Mouse (Mus musculus) natural killer cell, adult 2 months (primary cell): ENCODE results near the gene Hspbap1.
A peak's percentile ranks its signal among the peaks of the same experiment; 100 is the strongest.

Experiments used
- DNase-seq, 2 experiments: peaks; one replicate each; pipeline ENCODE4 v3.0.0; 2022; ENCODE audit warnings: low spot score in 2 of 2

The Hspbap1 gene

GRCm38 (mm10) chr16:35769878-35770657 is at the start of gene Hspbap1:
Hspbap1 (plus strand) TSS chr16:35770375.
- peak; percentile 83 to 89 for DNase-seq

GRCm38 (mm10) chr16:35724561-35724960 is 45.6 kb upstream of the Hspbap1 start:
- DNase-seq, result no peak

- DNase-seq, result no peak
Measured at GRCm38 (mm10) chr16:35726601-35727000, 43.6 kb upstream of the Hspbap1 start.

- no peak for DNase-seq
Measured at GRCm38 (mm10) chr16:35729151-35729738, 40.9 kb upstream of the Hspbap1 start.

GRCm38 (mm10) chr16:35732096-35732495 is 38.1 kb upstream of the Hspbap1 start:
- DNase-seq, result no peak

- DNase-seq, result peak; percentile 43 to 64
Measured at GRCm38 (mm10) chr16:35734038-35734437, 36.1 kb upstream of the Hspbap1 start.

- no peak for DNase-seq
Measured at GRCm38 (mm10) chr16:35738096-35738767, 31.9 kb upstream of the Hspbap1 start.

- no peak for DNase-seq
Measured at GRCm38 (mm10) chr16:35739548-35739947, 30.6 kb upstream of the Hspbap1 start.

- no peak for DNase-seq
Measured at GRCm38 (mm10) chr16:35740357-35740756, 29.8 kb upstream of the Hspbap1 start.

GRCm38 (mm10) chr16:35740943-35741342 is 29.2 kb upstream of the Hspbap1 start:
- DNase-seq, result no peak

GRCm38 (mm10) chr16:35741621-35742020 is 28.6 kb upstream of the Hspbap1 start:
- DNase-seq, result no peak

GRCm38 (mm10) chr16:35742251-35742937 is 27.8 kb upstream of the Hspbap1 start:
- peak; percentile 27 to 32 for DNase-seq

GRCm38 (mm10) chr16:35747417-35748236 is 22.5 kb upstream of the Hspbap1 start:
- no peak for DNase-seq

GRCm38 (mm10) chr16:35748237-35748603 is 22.0 kb upstream of the Hspbap1 start:
- no peak for DNase-seq

- DNase-seq, result no peak
Measured at GRCm38 (mm10) chr16:35749385-35749784, 20.8 kb upstream of the Hspbap1 start.

GRCm38 (mm10) chr16:35751841-35752240 is 18.3 kb upstream of the Hspbap1 start:
- no peak for DNase-seq

GRCm38 (mm10) chr16:35753926-35754325 is 16.2 kb upstream of the Hspbap1 start:
- no peak for DNase-seq

- no peak for DNase-seq
Measured at GRCm38 (mm10) chr16:35755502-35756334, 14.5 kb upstream of the Hspbap1 start.

GRCm38 (mm10) chr16:35756697-35757096 is 13.5 kb upstream of the Hspbap1 start:
- no peak for DNase-seq

GRCm38 (mm10) chr16:35759401-35759800 is 10.8 kb upstream of the Hspbap1 start:
- no peak for DNase-seq
